Mouse (Mus musculus) heart, embryonic 13.5 days (tissue): ENCODE measurements around the gene Plekhm3. TPM values are rescaled to one million over a fixed set of nuclear protein-coding genes. Genes with fewer than 3 reads are reported as not detected.

Experiments used
- ATAC-seq: fragments of 200-750 bp; cut with Nextera tagmentation; 2 replicates; pipeline ENCODE4 v1.8.0; 2017; ENCODE audit warnings: moderate TSS enrichment; ENCODE audit not compliant: insufficient number of reproducible peaks, low FRiP score, low TSS enrichment; ENCODE audit errors: extremely low read depth
- H3K27ac ChIP-seq: fragments of 300-500 bp; sonication (generic); replicated peaks from 2 replicates; pipeline ENCODE4 v1.5.1; 2015; ENCODE audit warnings: moderate library complexity, mild to moderate bottlenecking, inconsistent platforms
- H3K27me3 ChIP-seq: fragments of 300-500 bp; sonication (generic); replicated peaks from 2 replicates; pipeline ENCODE4 v1.6.1; 2015; ENCODE audit warnings: mild to moderate bottlenecking, inconsistent platforms
- H3K36me3 ChIP-seq: fragments of 300-500 bp; sonication (generic); 2 replicates; pipeline ENCODE4 v1.6.1; 2015; ENCODE audit warnings: mild to moderate bottlenecking, inconsistent platforms
- H3K4me1 ChIP-seq: fragments of 300-500 bp; sonication (generic); 2 replicates; pipeline ENCODE4 v1.6.1; 2015; ENCODE audit warnings: inconsistent platforms
- H3K4me2 ChIP-seq: fragments of 300-500 bp; sonication (generic); 2 replicates; pipeline ENCODE4 v1.6.1; 2015; ENCODE audit warnings: inconsistent platforms, mild to moderate bottlenecking, moderate library complexity
- H3K4me3 ChIP-seq: fragments of 300-500 bp; sonication (generic); 2 replicates; pipeline ENCODE4 v1.5.1; 2015; ENCODE audit warnings: moderate library complexity, mild to moderate bottlenecking, inconsistent platforms
- H3K9ac ChIP-seq: fragments of 300-500 bp; sonication (generic); 2 replicates; pipeline ENCODE4 v1.6.1; 2015; ENCODE audit warnings: inconsistent platforms, mild to moderate bottlenecking, moderate library complexity
- H3K9me3 ChIP-seq: fragments of 300-500 bp; sonication (generic); 2 replicates; pipeline ENCODE4 v1.6.1; 2016; ENCODE audit warnings: inconsistent platforms
- WGBS: fragments of 180-500 bp; shearing (Covaris S2); methylation state at CpG from one replicate; pipeline ENCODE4 v1.1.7; 2015; ENCODE audit warnings: mixed read lengths; 5-methylcytosine and 5-hydroxymethylcytosine counted together
- polyA plus RNA-seq: library from polyadenylated mRNA; unstranded; fragments of >200 nt; fragmentation: Nextera tagmentation; extraction: Ambion mirVana; gene quantifications from 2 replicates; pipeline ENCODE4 v1.2.1, GENCODE M21; 2015

The Plekhm3 gene
- polyA plus RNA-seq, 1 experiment from 2014 or later, result 6.9 TPM

- H3K27me3 ChIP-seq, result no peaks in the 10 kb centered on the region
- ATAC-seq, result no peak
- no peak overlapping the region for H3K9ac ChIP-seq
- 0 out of 2 replicates have a peak, but pooled peaks cover 2% of the 10 kb centered on the region for H3K36me3 ChIP-seq
- no peak overlapping the region for H3K27ac ChIP-seq
- WGBS, result 86% methylated on average over 3 of the region's 3 CpGs
- no peaks in the 10 kb centered on the region for H3K9me3 ChIP-seq
- no peak overlapping the region for H3K4me2 ChIP-seq
- H3K4me3 ChIP-seq, result no peak overlapping the region
- H3K4me1 ChIP-seq, result peaks cover 17% of the 10 kb centered on the region
Measured at GRCm38 (mm10) chr1:64928542-64928941, 28.1 kb downstream of the Plekhm3 start.

GRCm38 (mm10) chr1:64927437-64928274 is 29.0 kb downstream of the Plekhm3 start:
- Histone ChIP-seq H3K27ac (no peak overlapping the region), H3K27me3 (no peaks in the 10 kb centered on the region), H3K4me2 (no peak overlapping the region), H3K9me3 (no peaks in the 10 kb centered on the region), H3K4me1 (peaks cover 23% of the 10 kb centered on the region), H3K4me3 (no peak overlapping the region), H3K36me3 (0 out of 2 replicates have a peak, but pooled peaks cover 2% of the 10 kb centered on the region), H3K9ac (no peak overlapping the region)
- 73% methylated on average over 15 of the region's 15 CpGs for WGBS
- ATAC-seq, result no peak

GRCm38 (mm10) chr1:64925594-64925993 is 31.0 kb downstream of the Plekhm3 start:
- WGBS, result 90% methylated on average over 3 of the region's 3 CpGs
- peaks cover 23% of the 10 kb centered on the region for H3K4me1 ChIP-seq
- H3K4me2 ChIP-seq, result no peak overlapping the region
- peaks cover 19% of the 10 kb centered on the region for H3K36me3 ChIP-seq
- no peak overlapping the region for H3K27ac ChIP-seq
- no peaks in the 10 kb centered on the region for H3K9me3 ChIP-seq
- no peak overlapping the region for H3K9ac ChIP-seq
- H3K4me3 ChIP-seq, result no peak overlapping the region
- ATAC-seq, result no peak
- H3K27me3 ChIP-seq, result no peaks in the 10 kb centered on the region

GRCm38 (mm10) chr1:64924283-64924682 is 32.3 kb downstream of the Plekhm3 start:
- Histone ChIP-seq H3K27me3 (no peaks in the 10 kb centered on the region), H3K9ac (peak overlapping the region; percentile 47; the same call in 1 of the 2 replicates), H3K4me2 (no peak overlapping the region), H3K9me3 (no peaks in the 10 kb centered on the region), H3K36me3 (peaks cover 19% of the 10 kb centered on the region), H3K27ac (no peak overlapping the region), H3K4me3 (no peak overlapping the region), H3K4me1 (peaks cover 17% of the 10 kb centered on the region)
- ATAC-seq, result no peak
- 76% methylated on average over 12 of the region's 12 CpGs for WGBS

GRCm38 (mm10) chr1:64918810-64919528 is 37.7 kb downstream of the Plekhm3 start:
- H3K9me3 ChIP-seq, result no peaks in the 10 kb centered on the region
- peak overlapping the region; percentile 53 for H3K4me2 ChIP-seq
- H3K27ac ChIP-seq, result peak overlapping the region; percentile 42; the same call in 1 of the 2 replicates
- H3K4me3 ChIP-seq, result peak overlapping the region; percentile 28
- ATAC-seq, result no peak
- no peaks in the 10 kb centered on the region for H3K27me3 ChIP-seq
- peaks cover 17% of the 10 kb centered on the region for H3K36me3 ChIP-seq
- peak overlapping the region; percentile 45; the same call in 1 of the 2 replicates for H3K9ac ChIP-seq
- WGBS, result 43% methylated on average over 14 of the region's 14 CpGs
- peaks cover 24% of the 10 kb centered on the region for H3K4me1 ChIP-seq

GRCm38 (mm10) chr1:64917966-64918365 is 38.7 kb downstream of the Plekhm3 start:
- Histone ChIP-seq H3K4me1 (peaks cover 22% of the 10 kb centered on the region), H3K4me2 (no peak overlapping the region), H3K27me3 (no peaks in the 10 kb centered on the region), H3K4me3 (no peak overlapping the region), H3K9me3 (no peaks in the 10 kb centered on the region), H3K27ac (no peak overlapping the region), H3K36me3 (peaks cover 17% of the 10 kb centered on the region), H3K9ac (no peak overlapping the region)
- ATAC-seq, result no peak
- WGBS, result 75% methylated on average over 7 of the region's 7 CpGs

- Histone ChIP-seq H3K27ac (no peak overlapping the region), H3K27me3 (no peaks in the 10 kb centered on the region), H3K9me3 (no peaks in the 10 kb centered on the region), H3K9ac (no peak overlapping the region), H3K4me3 (no peak overlapping the region), H3K4me1 (peaks cover 20% of the 10 kb centered on the region), H3K36me3 (peaks cover 14% of the 10 kb centered on the region), H3K4me2 (no peak overlapping the region)
- 60% methylated on average over 5 of the region's 5 CpGs for WGBS
- no peak for ATAC-seq
Measured at GRCm38 (mm10) chr1:64916884-64917507, 39.6 kb downstream of the Plekhm3 start.

GRCm38 (mm10) chr1:64914356-64914755 is 42.3 kb downstream of the Plekhm3 start:
- H3K4me2 ChIP-seq, result no peak overlapping the region
- peaks cover 18% of the 10 kb centered on the region for H3K4me1 ChIP-seq
- no peaks in the 10 kb centered on the region for H3K9me3 ChIP-seq
- no peaks in the 10 kb centered on the region for H3K27me3 ChIP-seq
- no peaks in the 10 kb centered on the region for H3K36me3 ChIP-seq
- H3K9ac ChIP-seq, result no peak overlapping the region
- no peak overlapping the region for H3K27ac ChIP-seq
- 89% methylated on average over 3 of the region's 3 CpGs for WGBS
- no peak overlapping the region for H3K4me3 ChIP-seq
- ATAC-seq, result no peak

- Histone ChIP-seq H3K27ac (no peak overlapping the region), H3K36me3 (no peaks in the 10 kb centered on the region), H3K27me3 (no peaks in the 10 kb centered on the region), H3K4me2 (no peak overlapping the region), H3K9me3 (no peaks in the 10 kb centered on the region), H3K9ac (no peak overlapping the region), H3K4me1 (peaks cover 6% of the 10 kb centered on the region), H3K4me3 (no peak overlapping the region)
- ATAC-seq, result no peak
- WGBS, result 76% methylated on average over 2 of the region's 2 CpGs
Measured at GRCm38 (mm10) chr1:64907740-64908139, 48.9 kb downstream of the Plekhm3 start.

- Histone ChIP-seq H3K27ac (no peak overlapping the region), H3K4me1 (peaks cover 9% of the 10 kb centered on the region), H3K4me3 (no peak overlapping the region), H3K9me3 (no peaks in the 10 kb centered on the region), H3K4me2 (no peak overlapping the region), H3K36me3 (no peaks in the 10 kb centered on the region), H3K27me3 (no peaks in the 10 kb centered on the region), H3K9ac (no peak overlapping the region)
- WGBS, result 26% methylated on average over 1 of the region's 1 CpGs
- ATAC-seq, result no peak
Measured at GRCm38 (mm10) chr1:64906226-64906625, 50.4 kb downstream of the Plekhm3 start.

GRCm38 (mm10) chr1:64903415-64903814 is 53.2 kb downstream of the Plekhm3 start:
- ATAC-seq, result no peak
- H3K27ac ChIP-seq, result no peak overlapping the region
- no peak overlapping the region for H3K4me3 ChIP-seq
- no peaks in the 10 kb centered on the region for H3K36me3 ChIP-seq
- H3K27me3 ChIP-seq, result no peaks in the 10 kb centered on the region
- no peak overlapping the region for H3K9ac ChIP-seq
- H3K9me3 ChIP-seq, result no peaks in the 10 kb centered on the region
- 76% methylated on average over 4 of the region's 4 CpGs for WGBS
- no peak overlapping the region for H3K4me2 ChIP-seq
- H3K4me1 ChIP-seq, result peaks cover 9% of the 10 kb centered on the region
